Mouse (Mus musculus) hindbrain, embryonic 13.5 days (tissue): ENCODE measurements around the gene Btg1. TPM values are rescaled to one million over a fixed set of nuclear protein-coding genes. Genes with fewer than 3 reads are reported as not detected.

Experiments used
- ATAC-seq: fragments of 200-750 bp; cut with Nextera tagmentation; 2 replicates; pipeline ENCODE4 v1.8.0; 2017; ENCODE audit warnings: moderate TSS enrichment; ENCODE audit not compliant: low FRiP score
- H3K27ac ChIP-seq: fragments of 300-500 bp; sonication (generic); 2 replicates; pipeline ENCODE4 v1.5.1; 2015; ENCODE audit warnings: inconsistent platforms, mild to moderate bottlenecking, moderate library complexity
- H3K27me3 ChIP-seq: fragments of 300-500 bp; sonication (generic); 2 replicates; pipeline ENCODE4 v1.6.1; 2015; ENCODE audit warnings: mild to moderate bottlenecking, inconsistent platforms
- H3K36me3 ChIP-seq: fragments of 300-500 bp; sonication (generic); 2 replicates; pipeline ENCODE4 v1.6.1; 2015; ENCODE audit warnings: mild to moderate bottlenecking, inconsistent platforms
- H3K4me1 ChIP-seq: fragments of 300-500 bp; sonication (generic); replicated peaks from 2 replicates; pipeline ENCODE4 v1.6.1; 2015; ENCODE audit warnings: inconsistent platforms
- H3K4me2 ChIP-seq: fragments of 300-500 bp; sonication (generic); 2 replicates; pipeline ENCODE4 v1.6.1; 2015; ENCODE audit warnings: inconsistent platforms, mild to moderate bottlenecking, moderate library complexity
- H3K4me3 ChIP-seq: fragments of 300-500 bp; sonication (generic); 2 replicates; pipeline ENCODE4 v1.5.1; 2015; ENCODE audit warnings: mild to moderate bottlenecking, inconsistent platforms
- H3K9ac ChIP-seq: fragments of 300-500 bp; sonication (generic); 2 replicates; pipeline ENCODE4 v1.6.1; 2015; ENCODE audit warnings: mild to moderate bottlenecking, inconsistent platforms
- H3K9me3 ChIP-seq: fragments of 300-500 bp; sonication (generic); 2 replicates; pipeline ENCODE4 v1.6.1; 2016; ENCODE audit warnings: inconsistent platforms
- WGBS: fragments of 180-500 bp; shearing (Covaris S2); methylation state at CpG from one replicate; pipeline ENCODE4 v1.1.7; 2015; 5-methylcytosine and 5-hydroxymethylcytosine counted together
- polyA plus RNA-seq: library from polyadenylated mRNA; unstranded; fragments of >200 nt; fragmentation: Nextera tagmentation; extraction: Ambion mirVana; gene quantifications from 2 replicates; pipeline ENCODE4 v1.2.1, GENCODE M21; 2015

The Btg1 gene
- polyA plus RNA-seq, 1 experiment from 2014 or later: 51.8 TPM

DNA sequence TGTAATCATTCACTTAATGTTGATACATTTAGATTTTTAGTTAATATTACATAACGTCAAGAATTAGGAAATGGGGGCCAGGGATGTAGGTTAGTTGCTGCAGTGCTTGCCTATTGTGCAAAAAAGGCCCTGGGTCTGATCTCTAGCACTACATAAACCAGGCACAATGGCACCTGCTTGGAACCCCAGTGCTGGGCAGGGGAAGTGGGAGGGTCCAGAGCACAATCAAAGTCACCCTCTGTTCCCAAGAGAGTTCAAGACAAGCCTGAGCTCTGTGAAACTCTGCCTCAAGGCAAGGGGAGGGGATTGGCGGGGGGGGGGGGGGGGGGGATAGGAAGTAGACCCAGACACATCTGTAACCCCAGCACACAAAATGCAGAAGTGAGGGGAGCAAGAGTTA is 24.7 kb upstream of the Btg1 start:
- H3K9me3 ChIP-seq: no peaks in the 10 kb centered on the region
- ATAC-seq: no peak
- no peaks in the 10 kb centered on the region for H3K4me1 ChIP-seq
- no peak overlapping the region for H3K4me3 ChIP-seq
- no peaks in the 10 kb centered on the region for H3K36me3 ChIP-seq
- H3K9ac ChIP-seq: no peak overlapping the region
- WGBS: 83% methylated on average over 1 of the region's 2 CpGs
- no peak overlapping the region for H3K27ac ChIP-seq
- no peak overlapping the region for H3K4me2 ChIP-seq
- H3K27me3 ChIP-seq: no peaks in the 10 kb centered on the region

GRCm38 (mm10) chr10:96595435-96596132 is 21.2 kb upstream of the Btg1 start:
- WGBS: 88% methylated on average over 10 of the region's 10 CpGs
- H3K27me3 ChIP-seq: no peaks in the 10 kb centered on the region
- H3K36me3 ChIP-seq: no peaks in the 10 kb centered on the region
- H3K4me1 ChIP-seq: no peaks in the 10 kb centered on the region
- no peaks in the 10 kb centered on the region for H3K9me3 ChIP-seq
- no peak overlapping the region for H3K4me2 ChIP-seq
- no peak overlapping the region for H3K27ac ChIP-seq
- no peak overlapping the region for H3K4me3 ChIP-seq
- ATAC-seq: no peak
- no peak overlapping the region for H3K9ac ChIP-seq

GRCm38 (mm10) chr10:96596411-96596810 is 20.4 kb upstream of the Btg1 start:
- H3K27ac ChIP-seq: no peak overlapping the region
- no peak for ATAC-seq
- 87% methylated on average over 7 of the region's 7 CpGs for WGBS
- no peaks in the 10 kb centered on the region for H3K36me3 ChIP-seq
- no peaks in the 10 kb centered on the region for H3K27me3 ChIP-seq
- H3K4me1 ChIP-seq: no peaks in the 10 kb centered on the region
- no peak overlapping the region for H3K9ac ChIP-seq
- H3K4me3 ChIP-seq: no peak overlapping the region
- H3K9me3 ChIP-seq: no peaks in the 10 kb centered on the region
- no peak overlapping the region for H3K4me2 ChIP-seq

- H3K9ac ChIP-seq: no peak overlapping the region
- H3K27me3 ChIP-seq: no peaks in the 10 kb centered on the region
- ATAC-seq: no peak
- H3K36me3 ChIP-seq: no peaks in the 10 kb centered on the region
- H3K4me1 ChIP-seq: no peaks in the 10 kb centered on the region
- 94% methylated on average over 5 of the region's 5 CpGs for WGBS
- H3K9me3 ChIP-seq: no peaks in the 10 kb centered on the region
- no peak overlapping the region for H3K4me3 ChIP-seq
- H3K4me2 ChIP-seq: no peak overlapping the region
- no peak overlapping the region for H3K27ac ChIP-seq
These were observed 17.2 kb upstream of the Btg1 start for GRCm38 (mm10) chr10:96599641-96600040.

DNA sequence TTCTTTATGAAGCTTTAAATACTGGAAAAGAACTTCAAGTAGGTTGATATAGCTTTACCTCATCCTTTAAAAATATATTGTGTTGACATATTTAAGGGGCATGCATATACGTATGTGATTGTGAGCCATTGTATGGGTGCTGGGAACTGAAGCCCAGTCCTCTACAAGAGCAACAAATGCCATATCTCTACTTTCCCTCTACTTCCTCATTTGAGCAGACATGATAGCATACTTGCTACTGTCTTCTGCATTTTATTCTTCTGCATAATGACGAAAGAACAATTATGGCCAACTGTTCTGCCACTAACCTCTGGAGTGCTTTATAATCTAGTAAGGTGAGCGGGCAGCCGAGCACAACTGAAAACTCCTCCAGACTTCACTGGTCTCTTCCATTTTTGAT is 15.1 kb upstream of the Btg1 start:
- H3K9me3 ChIP-seq: no peaks in the 10 kb centered on the region
- no peak overlapping the region for H3K27ac ChIP-seq
- no peak overlapping the region for H3K4me2 ChIP-seq
- ATAC-seq: no peak
- H3K4me1 ChIP-seq: no peaks in the 10 kb centered on the region
- H3K36me3 ChIP-seq: no peaks in the 10 kb centered on the region
- no peaks in the 10 kb centered on the region for H3K27me3 ChIP-seq
- 97% methylated on average over 4 of the region's 4 CpGs for WGBS
- no peak overlapping the region for H3K4me3 ChIP-seq
- H3K9ac ChIP-seq: no peak overlapping the region

DNA sequence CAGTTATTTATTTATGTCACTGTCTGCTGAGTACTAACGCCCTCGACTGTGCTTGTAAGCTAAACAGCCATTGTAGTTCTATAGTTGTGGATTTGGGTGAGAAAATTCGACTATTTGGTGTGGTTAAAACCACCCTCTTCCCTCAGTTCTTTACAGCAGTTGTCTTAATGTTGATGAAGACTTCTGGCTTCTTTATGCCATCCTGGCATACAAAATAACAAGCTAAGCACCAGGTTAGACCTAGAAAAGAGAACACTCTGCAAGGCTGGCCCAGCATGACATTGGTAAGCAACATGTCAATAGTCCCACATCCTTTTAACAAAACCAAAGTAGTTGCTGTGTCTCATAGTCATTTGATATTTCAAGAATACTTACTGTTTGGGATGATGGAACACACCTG is 14.5 kb upstream of the Btg1 start:
- Histone ChIP-seq H3K36me3 (no peaks in the 10 kb centered on the region), H3K4me2 (no peak overlapping the region), H3K4me3 (no peak overlapping the region), H3K27ac (no peak overlapping the region), H3K27me3 (no peaks in the 10 kb centered on the region), H3K4me1 (no peaks in the 10 kb centered on the region), H3K9ac (no peak overlapping the region), H3K9me3 (no peaks in the 10 kb centered on the region)
- 80% methylated on average over 3 of the region's 3 CpGs for WGBS
- ATAC-seq: no peak

GRCm38 (mm10) chr10:96605168-96605567 is 11.6 kb upstream of the Btg1 start:
- no peak overlapping the region for H3K27ac ChIP-seq
- 97% methylated on average over 1 of the region's 1 CpGs for WGBS
- no peaks in the 10 kb centered on the region for H3K27me3 ChIP-seq
- H3K9ac ChIP-seq: no peak overlapping the region
- no peaks in the 10 kb centered on the region for H3K9me3 ChIP-seq
- ATAC-seq: no peak
- H3K36me3 ChIP-seq: no peaks in the 10 kb centered on the region
- H3K4me1 ChIP-seq: no peaks in the 10 kb centered on the region
- no peak overlapping the region for H3K4me2 ChIP-seq
- no peak overlapping the region for H3K4me3 ChIP-seq

DNA sequence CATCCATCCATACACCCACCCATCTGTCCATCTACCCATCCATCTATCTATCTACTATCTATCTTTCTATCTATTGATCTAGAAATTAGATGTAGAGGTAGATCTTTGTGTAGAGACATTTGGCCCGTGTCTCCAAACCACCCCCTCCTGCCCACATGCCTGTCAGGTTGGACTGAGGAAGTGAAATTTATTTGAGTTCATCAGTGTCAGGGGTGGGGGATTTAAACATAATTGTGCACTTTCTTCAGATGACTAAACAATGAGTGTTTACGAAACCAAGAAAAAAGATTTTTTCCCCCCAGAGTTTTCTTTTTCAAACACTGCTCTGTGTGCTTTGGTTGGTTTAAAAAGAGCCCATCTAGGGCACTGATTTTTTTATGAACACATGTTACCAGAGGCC is 10.9 kb upstream of the Btg1 start:
- no peak for ATAC-seq
- no peaks in the 10 kb centered on the region for H3K4me1 ChIP-seq
- 85% methylated on average over 2 of the region's 2 CpGs for WGBS
- H3K9ac ChIP-seq: no peak overlapping the region
- H3K4me3 ChIP-seq: no peak overlapping the region
- no peaks in the 10 kb centered on the region for H3K9me3 ChIP-seq
- no peak overlapping the region for H3K4me2 ChIP-seq
- H3K27ac ChIP-seq: no peak overlapping the region
- no peaks in the 10 kb centered on the region for H3K36me3 ChIP-seq
- no peaks in the 10 kb centered on the region for H3K27me3 ChIP-seq

GRCm38 (mm10) chr10:96607617-96608185 is 9.1 kb upstream of the Btg1 start:
- ATAC-seq: no peak
- H3K27ac ChIP-seq: no peak overlapping the region
- WGBS: 89% methylated on average over 4 of the region's 4 CpGs

GRCm38 (mm10) chr10:96609356-96610345 is 7.2 kb upstream of the Btg1 start:
- WGBS: 88% methylated on average over 8 of the region's 8 CpGs

More at GRCm38 (mm10) chr10:96607617-96608185, 9.1 kb upstream of the Btg1 start:
- Histone ChIP-seq H3K9ac (no peak overlapping the region), H3K4me1 (no peaks in the 10 kb centered on the region), H3K4me3 (no peak overlapping the region), H3K4me2 (no peak overlapping the region), H3K27me3 (no peaks in the 10 kb centered on the region), H3K9me3 (no peaks in the 10 kb centered on the region), H3K36me3 (no peaks in the 10 kb centered on the region)

GRCm38 (mm10) chr10:96616001-96616708 is 651 bp upstream of the Btg1 start:
- 2% methylated on average over 24 of the region's 24 CpGs for WGBS
- H3K27me3 ChIP-seq: no peaks in the 10 kb centered on the region
- peaks cover 6% of the 10 kb centered on the region; the same call in 1 of the 2 replicates for H3K36me3 ChIP-seq
- H3K4me1 ChIP-seq: peaks cover 18% of the 10 kb centered on the region
- no peaks in the 10 kb centered on the region for H3K9me3 ChIP-seq
- H3K9ac ChIP-seq: peak overlapping the region; percentile 74
- no peak for ATAC-seq
- peak overlapping the region; percentile 86 for H3K27ac ChIP-seq
- peak overlapping the region; percentile 95 for H3K4me3 ChIP-seq
- H3K4me2 ChIP-seq: peak overlapping the region; percentile 60

More at GRCm38 (mm10) chr10:96609356-96610345, 7.2 kb upstream of the Btg1 start:
- Histone ChIP-seq H3K27me3 (no peaks in the 10 kb centered on the region), H3K27ac (no peak overlapping the region), H3K4me3 (no peak overlapping the region), H3K9ac (no peak overlapping the region), H3K36me3 (no peaks in the 10 kb centered on the region), H3K4me1 (no peaks in the 10 kb centered on the region), H3K9me3 (no peaks in the 10 kb centered on the region), H3K4me2 (no peak overlapping the region)
- no peak for ATAC-seq
